12 mouse cellular contexts compared by ENCODE assay signal in the genomic region with DNA sequence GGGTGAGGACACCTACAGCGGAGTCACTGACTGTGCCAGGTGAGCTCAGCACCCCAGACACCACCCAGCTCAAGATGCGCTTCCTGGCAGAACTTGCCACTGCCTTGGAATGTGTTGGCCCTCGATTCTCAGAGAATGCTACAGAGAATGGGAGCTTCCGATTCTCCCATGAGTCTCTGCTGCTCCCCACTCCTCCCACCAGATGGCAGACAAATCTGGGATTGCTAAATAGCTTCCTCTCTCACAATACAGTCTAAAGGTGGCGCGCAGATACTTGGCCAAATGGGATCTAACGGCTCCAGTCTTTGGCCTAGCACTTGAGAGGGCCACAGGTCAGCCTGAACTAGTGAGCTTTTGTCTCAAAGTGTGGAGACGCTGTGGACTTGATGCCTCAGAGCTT. TPM values are rescaled to one million over a fixed set of nuclear protein-coding genes. Genes with fewer than 3 reads are reported as not detected.
DNase-seq lines count a peak whose midpoint lies in the region; ATAC-seq and TF ChIP-seq lines count a peak whose summit lies in the region.
"Had no signal": no experiment of that assay in that cellular context is flagged by ENCODE, and none has a peak within 500 bp of the region (broad histone marks: within the 10 kb centered on the region; RNA-seq: fewer than 3 reads in every experiment).

No protein-coding gene starts in this region.

- no peak for TF ChIP-seq EP300 in heart, postnatal 0 days (IDR thresholded peaks at IDR 0.05; ENCODE audit: low read depth)

- TF ChIP-seq CTCF in heart, postnatal 0 days (IDR thresholded peaks at IDR 0.05; ENCODE audit: low read depth) = peak; percentile 17; the same call in 1 of the 2 replicates

- DNase-seq in heart, postnatal 0 days (ENCODE audit: low spot score) = no peak
- DNase-seq in heart, adult 11 months = no peak
- DNase-seq in lung, postnatal 10 days = peak; percentile 4
- no peak for DNase-seq in lung, adult 18-20 months
- peak; percentile 24 for DNase-seq in NIH3T3 (ENCODE audit: low read depth)
- DNase-seq in layer of hippocampus, adult 9-11 months = peak; percentile 61
- DNase-seq in cerebellum, postnatal 4 days (ENCODE audit: low spot score in 2 of 2) = no peak
- DNase-seq: kidney, adult 11 months had no signal

- no peak overlapping the region for H3K4me3 ChIP-seq in heart, postnatal 0 days (ENCODE audit: low read depth, low read length)
- H3K4me3 ChIP-seq: limb, embryonic 15.5 days; midbrain, embryonic 10.5 days had no signal

- H3K36me3 ChIP-seq in heart, postnatal 0 days (replicated peaks; ENCODE audit: control insufficient read depth, insufficient read depth, low read length) = peaks cover 65% of the 10 kb centered on the region

- 87% methylated on average over 8 of the region's 8 CpGs for WGBS in heart, postnatal 0 days

- no peak for ATAC-seq in heart, postnatal 0 days (ENCODE audit: insufficient read depth, low read depth)

- no peaks in the 10 kb centered on the region for H3K27me3 ChIP-seq in heart, postnatal 0 days (ENCODE audit: control insufficient read depth, insufficient read depth, low read length)
- H3K27me3 ChIP-seq: CH12.LX; limb, embryonic 15.5 days had no signal

- no peak overlapping the region for H3K27ac ChIP-seq in heart, postnatal 0 days (ENCODE audit: low read depth)
- H3K27ac ChIP-seq: limb, embryonic 15.5 days; midbrain, embryonic 10.5 days had no signal

- no peak overlapping the region for H3K4me2 ChIP-seq in heart, postnatal 0 days (ENCODE audit: low read depth, low read length)
- H3K4me2 ChIP-seq: limb, embryonic 15.5 days had no signal

- no peaks in the 10 kb centered on the region for H3K9me3 ChIP-seq in heart, postnatal 0 days (replicated peaks; ENCODE audit: control insufficient read depth, low read length)
- H3K9me3 ChIP-seq: limb, embryonic 15.5 days; midbrain, embryonic 10.5 days had no signal

- H3K9ac ChIP-seq in heart, postnatal 0 days (replicated peaks; ENCODE audit: low read depth, low read length) = no peak overlapping the region
- H3K9ac ChIP-seq: limb, embryonic 15.5 days had no signal

- no peaks in the 10 kb centered on the region for H3K4me1 ChIP-seq in heart, postnatal 0 days (ENCODE audit: control insufficient read depth, insufficient read depth)
- H3K4me1 ChIP-seq: midbrain, embryonic 10.5 days had no signal

RNA-seq across cellular contexts. Expression of a gene that starts 19.6 kb away (rescaled TPM):
- total RNA-seq in heart, postnatal 0 days (2014; rRNA removed; ENCODE audit: low replicate concordance) = 0.31 TPM in 1 of 2 replicates, not detected in the other
- polyA plus RNA-seq in heart, postnatal 0 days (2015; fragmentation: Nextera tagmentation; extraction: Ambion mirVana) = 0.26 and 0.58 TPM in 2 replicates
- total RNA-seq: granulocyte monocyte progenitor cell, adult 5-6 weeks had no signal

RNA-seq across cellular contexts. Expression of a gene that starts 29.6 kb away (rescaled TPM):
- 126 and 129 TPM in 2 replicates for total RNA-seq in heart, postnatal 0 days (2014; rRNA removed; ENCODE audit: low replicate concordance)
- polyA plus RNA-seq in heart, postnatal 0 days (2015; fragmentation: Nextera tagmentation; extraction: Ambion mirVana) = 172 and 173 TPM in 2 replicates

RNA-seq across cellular contexts. Expression of a gene that starts 43.1 kb away (rescaled TPM):
- total RNA-seq in heart, postnatal 0 days (2014; rRNA removed; ENCODE audit: low replicate concordance) = 30.9 and 75.4 TPM in 2 replicates
- polyA plus RNA-seq in heart, postnatal 0 days (2015; fragmentation: Nextera tagmentation; extraction: Ambion mirVana) = 29.4 and 32.4 TPM in 2 replicates

Comparison
In these comparisons a context has a peak if more than half of its experiments do, and no peak if none do; other contexts are left out.
1. DNase-seq: peak in lung, postnatal 10 days (single experiment), NIH3T3 (single experiment) and layer of hippocampus, adult 9-11 months (single experiment); none in heart, postnatal 0 days (single experiment), heart, adult 11 months (single experiment), lung, adult 18-20 months (0 of 2) and cerebellum, postnatal 4 days (0 of 2).